Mouse (Mus musculus): Measurements from ENCODE around the gene Scrn3.

DNA sequence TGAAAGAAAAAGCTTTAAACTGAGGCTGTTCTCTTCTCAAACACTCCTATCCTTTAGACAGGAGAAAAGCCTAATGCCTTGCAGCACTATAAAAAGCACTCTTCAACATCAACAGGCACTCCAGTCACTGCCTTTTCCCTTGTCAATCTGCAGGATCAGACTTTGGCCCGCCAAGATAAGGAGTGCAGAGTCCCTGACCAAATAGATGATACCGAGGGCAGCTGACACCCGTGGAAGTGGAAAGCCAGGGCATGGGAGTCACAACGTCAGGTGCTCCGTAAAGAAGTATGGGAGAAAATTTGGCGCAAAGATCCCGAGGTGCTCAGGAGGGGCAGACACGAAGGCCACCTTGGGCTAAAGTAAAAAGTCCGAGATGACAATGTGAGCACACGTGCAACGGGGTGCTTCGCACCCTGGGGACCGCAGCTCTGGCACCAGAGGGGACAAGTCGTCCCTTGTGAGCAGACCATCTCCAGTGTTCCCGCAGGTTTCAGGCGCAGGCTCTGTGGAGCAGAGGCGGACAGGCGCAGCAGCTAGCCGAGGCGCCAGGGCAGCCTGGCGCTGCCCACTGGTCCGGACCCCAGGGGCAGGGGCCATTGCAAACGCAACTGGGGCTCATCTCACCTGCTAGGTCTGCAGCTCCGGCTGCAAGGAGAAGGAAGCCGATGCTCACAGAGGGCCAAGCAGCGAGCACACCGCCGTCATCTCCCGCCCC, 73.4 kb downstream of the Scrn3 start:
- no peak for TF ChIP-seq POLR2A (IDR thresholded peaks at IDR 0.05; ENCODE audit: borderline replicate concordance, extremely low read depth, insufficient read depth, insufficient read length, poor library complexity, severe bottlenecking)
- no peak for TF ChIP-seq CTCF (IDR thresholded peaks at IDR 0.05; ENCODE audit: borderline replicate concordance, extremely low read depth, insufficient read depth, insufficient read length)
